Mouse (Mus musculus): ENCODE results near the gene Wnt3a.

DNA sequence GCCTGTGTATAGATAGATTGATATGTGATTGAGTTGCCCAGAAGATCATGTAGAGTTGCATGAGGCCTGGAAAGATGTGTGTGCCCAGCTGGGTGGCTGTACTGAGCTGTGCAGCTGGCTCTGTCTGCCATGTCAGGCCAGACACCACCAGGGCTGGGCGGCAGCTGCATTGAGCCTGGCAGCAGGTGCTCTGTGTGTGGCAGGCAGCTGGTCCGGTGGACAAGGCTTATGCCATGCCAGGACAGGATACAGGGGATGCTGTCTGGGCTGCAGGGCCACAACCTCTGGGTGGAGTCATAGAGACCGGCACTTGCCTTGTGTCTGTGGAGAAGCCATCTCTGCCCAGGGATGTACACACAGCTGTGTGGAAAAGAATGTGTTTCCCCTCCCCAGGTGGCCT is 32.4 kb upstream of the Wnt3a start:
- TF ChIP-seq CTCF (IDR thresholded peaks at IDR 0.05; ENCODE audit: control insufficient read depth, insufficient read depth, low read length): no peak
- no peak for TF ChIP-seq POLR2A (IDR thresholded peaks at IDR 0.05; ENCODE audit: borderline replicate concordance, control insufficient read depth, low read depth, low read length)

Measured in bone marrow, adult 2 months (tissue).